Mouse (Mus musculus) embryo, embryonic 11.5 days (tissue): Measurements from ENCODE around the gene Dqx1.
A peak's percentile ranks its signal among the peaks of the same experiment; 100 is the strongest.

ENCODE experiments used
- DNase-seq: peaks from one replicate; pipeline ENCODE4 v3.0.0-alpha.2; 2012; ENCODE audit warnings: low read depth, low spot score

Dqx1 gene

GRCm38 (mm10) chr6:83107566-83108400 lies 50.1 kb downstream of the Dqx1 start:
- no peak for DNase-seq

GRCm38 (mm10) chr6:83108762-83109668 lies 51.4 kb downstream of the Dqx1 start, which contains the start of gene Mrpl53:
Mrpl53 (plus strand) TSS chr6:83109040.
- no peak for DNase-seq

- no peak for DNase-seq
Observed at GRCm38 (mm10) chr6:83111510-83112136, 54.0 kb downstream of the Dqx1 start.

GRCm38 (mm10) chr6:83115011-83115671 lies 57.5 kb downstream of the Dqx1 start, which contains the start of gene Mogs:
Mogs (plus strand) TSS chr6:83115496.
- peak; percentile 86 for DNase-seq

GRCm38 (mm10) chr6:83115682-83116372 lies 58.2 kb downstream of the Dqx1 start:
- DNase-seq: no peak

GRCm38 (mm10) chr6:83116373-83117164 lies 58.9 kb downstream of the Dqx1 start:
- no peak for DNase-seq
